Mouse (Mus musculus) hindbrain, embryonic 12.5 days (tissue): ENCODE measurements at regions not wholly inside any gene's neighbourhood (a gene's known extent, or its start where the extent isn't known, plus 50 kb on each side); places are given as distances from the start of the nearest gene placed in this dataset.

Source experiments
- ATAC-seq: fragments of 200-750 bp; cut with Nextera tagmentation; 2 replicates; pipeline ENCODE4 v1.8.0; 2017; ENCODE audit warnings: moderate TSS enrichment; ENCODE audit not compliant: low FRiP score
- H3K27ac ChIP-seq: fragments of 300-500 bp; sonication (generic); 2 replicates; pipeline ENCODE4 v1.5.1; 2016; ENCODE audit warnings: mild to moderate bottlenecking
- H3K27me3 ChIP-seq: fragments of 300-500 bp; sonication (generic); 2 replicates; pipeline ENCODE4 v1.6.1; 2016; ENCODE audit warnings: mild to moderate bottlenecking
- H3K36me3 ChIP-seq: fragments of 300-500 bp; sonication (generic); 2 replicates; pipeline ENCODE4 v1.6.1; 2016; ENCODE audit warnings: mild to moderate bottlenecking
- H3K4me1 ChIP-seq: fragments of 300-500 bp; sonication (generic); 2 replicates; pipeline ENCODE4 v1.6.1; 2016
- H3K4me2 ChIP-seq: fragments of 300-500 bp; sonication (generic); replicated peaks from 2 replicates; pipeline ENCODE4 v1.6.1; 2016; ENCODE audit warnings: mild to moderate bottlenecking
- H3K4me3 ChIP-seq: fragments of 300-500 bp; sonication (generic); 2 replicates; pipeline ENCODE4 v1.5.1; 2016; ENCODE audit warnings: mild to moderate bottlenecking
- H3K9ac ChIP-seq: fragments of 300-500 bp; sonication (generic); 2 replicates; pipeline ENCODE4 v1.6.1; 2016; ENCODE audit warnings: mild to moderate bottlenecking, moderate library complexity
- H3K9me3 ChIP-seq: fragments of 300-500 bp; sonication (generic); replicated peaks from 2 replicates; pipeline ENCODE4 v1.6.1; 2016; ENCODE audit warnings: mild to moderate bottlenecking
- WGBS: fragments of 180-500 bp; shearing (Covaris S2); methylation state at CpG from one replicate; pipeline ENCODE4 v1.1.7; 2016; 5-methylcytosine and 5-hydroxymethylcytosine counted together

DNA sequence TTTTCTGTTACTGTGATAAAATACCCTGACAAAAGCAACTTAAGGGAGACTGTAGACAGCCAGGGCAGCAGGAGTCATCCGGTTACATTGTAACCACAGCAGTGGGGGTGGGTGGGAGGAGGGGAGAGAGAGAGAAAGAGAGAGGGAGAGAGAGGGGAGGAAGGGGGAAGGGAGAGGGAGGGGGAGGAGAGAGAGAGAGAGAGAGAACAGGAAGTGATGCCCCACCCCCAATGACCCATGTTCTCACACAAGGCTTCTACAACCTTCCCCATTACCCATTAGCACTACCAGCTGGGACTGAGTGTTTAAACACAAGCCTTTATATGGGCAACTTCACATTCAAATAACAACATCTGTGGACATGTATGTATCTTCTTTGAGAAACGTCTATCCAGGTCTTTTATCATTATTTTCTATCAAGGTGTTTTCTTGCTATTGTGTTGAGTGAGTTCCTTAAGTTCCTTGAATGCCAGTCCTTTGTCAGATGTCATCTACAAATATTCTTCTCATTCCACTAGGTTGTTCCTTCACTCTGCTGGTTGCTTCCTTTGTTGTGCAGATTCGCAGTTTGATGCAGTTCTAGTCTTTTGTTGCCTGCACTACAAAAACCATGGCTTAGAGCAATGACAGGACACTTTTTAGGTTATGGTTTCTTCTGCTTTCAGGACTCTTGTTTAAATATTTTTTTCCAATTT, 274.7 kb upstream of the Ddx18 start:
- Histone ChIP-seq H3K9me3 (no peaks in the 10 kb centered on the region), H3K27ac (no peak overlapping the region), H3K4me1 (no peaks in the 10 kb centered on the region), H3K36me3 (no peaks in the 10 kb centered on the region), H3K4me3 (no peak overlapping the region), H3K4me2 (no peak overlapping the region), H3K27me3 (no peaks in the 10 kb centered on the region), H3K9ac (no peak overlapping the region)
- WGBS: 64% methylated on average over 3 of the region's 3 CpGs
- ATAC-seq: no peak

DNA sequence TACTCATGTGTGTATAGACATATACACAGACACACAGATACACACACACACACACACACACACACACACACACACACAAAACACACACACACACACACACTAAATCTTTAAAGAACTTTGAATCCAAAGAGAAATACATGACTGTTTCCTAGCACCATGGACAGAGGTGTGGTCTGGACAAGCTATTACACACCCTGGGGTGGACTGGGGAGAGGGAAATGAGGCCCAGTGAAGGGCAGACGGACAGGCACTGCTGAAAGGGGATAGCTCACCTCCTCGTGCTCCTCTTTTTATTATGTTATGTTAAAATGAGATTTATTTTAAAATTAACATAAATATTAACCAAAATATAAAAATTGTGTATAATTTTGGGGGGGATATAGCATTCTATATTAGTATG, 265.8 kb upstream of the Ddx18 start:
- no peak for ATAC-seq
- Histone ChIP-seq H3K4me3 (no peak overlapping the region), H3K36me3 (no peaks in the 10 kb centered on the region), H3K27me3 (no peaks in the 10 kb centered on the region), H3K27ac (no peak overlapping the region), H3K9ac (no peak overlapping the region), H3K4me1 (no peaks in the 10 kb centered on the region), H3K9me3 (no peaks in the 10 kb centered on the region), H3K4me2 (no peak overlapping the region)
- 39% methylated on average over 2 of the region's 2 CpGs for WGBS

DNA sequence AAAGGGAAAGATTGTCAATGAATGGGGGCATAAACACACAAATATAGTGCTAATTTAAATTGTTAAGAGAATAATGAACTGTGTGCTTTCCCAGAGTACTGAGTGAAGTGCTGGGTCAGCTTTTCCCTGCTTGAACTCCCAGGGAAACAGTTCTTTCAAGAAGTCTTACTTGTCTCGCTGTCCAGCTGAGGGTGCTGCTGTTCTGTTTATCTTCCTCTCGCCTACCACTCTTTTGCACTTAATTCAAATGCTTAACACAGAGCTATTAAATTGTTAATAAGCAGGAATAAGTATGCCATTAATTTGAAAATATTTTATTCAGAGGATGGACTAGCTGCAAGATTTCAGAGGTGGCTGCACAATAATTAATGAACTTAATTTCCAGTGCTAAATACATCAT, 262.5 kb upstream of the Ddx18 start:
- Histone ChIP-seq H3K27ac (no peak overlapping the region), H3K27me3 (no peaks in the 10 kb centered on the region), H3K36me3 (no peaks in the 10 kb centered on the region), H3K4me3 (no peak overlapping the region), H3K9me3 (no peaks in the 10 kb centered on the region), H3K4me2 (no peak overlapping the region), H3K4me1 (no peaks in the 10 kb centered on the region), H3K9ac (no peak overlapping the region)
- WGBS: 51% methylated on average over 2 of the region's 2 CpGs
- no peak for ATAC-seq

- Histone ChIP-seq H3K9ac (no peak overlapping the region), H3K9me3 (no peaks in the 10 kb centered on the region), H3K36me3 (no peaks in the 10 kb centered on the region), H3K4me3 (no peak overlapping the region), H3K27me3 (no peaks in the 10 kb centered on the region), H3K4me1 (no peaks in the 10 kb centered on the region), H3K4me2 (no peak overlapping the region), H3K27ac (no peak overlapping the region)
- WGBS: 89% methylated on average over 4 of the region's 4 CpGs
- no peak for ATAC-seq
These were observed 255.2 kb upstream of the Ddx18 start for GRCm38 (mm10) chr1:121822950-121823349.

GRCm38 (mm10) chr1:121803338-121803737, 235.5 kb upstream of the Ddx18 start:
- Histone ChIP-seq H3K4me2 (no peak overlapping the region), H3K36me3 (no peaks in the 10 kb centered on the region)

GRCm38 (mm10) chr1:121802476-121802875, 234.7 kb upstream of the Ddx18 start:
- no peaks in the 10 kb centered on the region for H3K9me3 ChIP-seq
- H3K36me3 ChIP-seq: no peaks in the 10 kb centered on the region
- H3K27ac ChIP-seq: no peak overlapping the region
- H3K4me3 ChIP-seq: no peak overlapping the region
- no peak overlapping the region for H3K9ac ChIP-seq
- no peaks in the 10 kb centered on the region for H3K4me1 ChIP-seq
- H3K27me3 ChIP-seq: no peaks in the 10 kb centered on the region
- H3K4me2 ChIP-seq: no peak overlapping the region
- ATAC-seq: no peak
- WGBS: 95% methylated on average over 4 of the region's 4 CpGs

More at GRCm38 (mm10) chr1:121803338-121803737, 235.5 kb upstream of the Ddx18 start:
- 73% methylated on average over 2 of the region's 2 CpGs for WGBS
- Histone ChIP-seq H3K27ac (no peak overlapping the region), H3K4me3 (no peak overlapping the region), H3K4me1 (no peaks in the 10 kb centered on the region), H3K9ac (no peak overlapping the region), H3K9me3 (no peaks in the 10 kb centered on the region), H3K27me3 (no peaks in the 10 kb centered on the region)
- no peak for ATAC-seq

DNA sequence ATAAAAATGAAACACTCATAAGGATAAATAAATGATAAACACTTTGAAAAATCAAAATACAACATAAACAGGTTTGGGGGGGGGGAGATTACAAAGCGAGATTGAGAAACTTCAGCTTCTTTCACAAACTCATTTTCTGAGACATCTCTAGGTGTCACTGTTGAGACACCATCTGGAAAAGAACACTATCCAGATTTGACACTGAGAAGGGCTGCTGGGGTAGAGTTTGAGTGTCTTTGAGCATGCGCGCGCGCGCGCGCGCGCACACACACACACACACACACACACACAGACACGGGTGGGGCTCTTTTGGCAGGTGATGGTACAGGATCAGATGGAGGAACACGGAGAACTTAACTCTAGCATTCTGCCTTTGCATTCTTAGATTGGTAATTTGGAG, 230.7 kb upstream of the Ddx18 start:
- ATAC-seq: no peak
- WGBS: 83% methylated on average over 12 of the region's 12 CpGs
- Histone ChIP-seq H3K27ac (no peak overlapping the region), H3K4me2 (no peak overlapping the region), H3K36me3 (no peaks in the 10 kb centered on the region), H3K9ac (no peak overlapping the region), H3K4me1 (no peaks in the 10 kb centered on the region), H3K9me3 (no peaks in the 10 kb centered on the region), H3K27me3 (no peaks in the 10 kb centered on the region), H3K4me3 (no peak overlapping the region)

GRCm38 (mm10) chr1:121795024-121795786, 227.4 kb upstream of the Ddx18 start:
- no peak overlapping the region for H3K4me3 ChIP-seq
- H3K9ac ChIP-seq: no peak overlapping the region
- no peaks in the 10 kb centered on the region for H3K36me3 ChIP-seq
- H3K4me2 ChIP-seq: no peak overlapping the region
- H3K27ac ChIP-seq: peak overlapping the region; percentile 35
- ATAC-seq: peak; percentile 89
- H3K9me3 ChIP-seq: no peaks in the 10 kb centered on the region
- H3K4me1 ChIP-seq: no peaks in the 10 kb centered on the region
- H3K27me3 ChIP-seq: no peaks in the 10 kb centered on the region
- 66% methylated on average over 11 of the region's 11 CpGs for WGBS

DNA sequence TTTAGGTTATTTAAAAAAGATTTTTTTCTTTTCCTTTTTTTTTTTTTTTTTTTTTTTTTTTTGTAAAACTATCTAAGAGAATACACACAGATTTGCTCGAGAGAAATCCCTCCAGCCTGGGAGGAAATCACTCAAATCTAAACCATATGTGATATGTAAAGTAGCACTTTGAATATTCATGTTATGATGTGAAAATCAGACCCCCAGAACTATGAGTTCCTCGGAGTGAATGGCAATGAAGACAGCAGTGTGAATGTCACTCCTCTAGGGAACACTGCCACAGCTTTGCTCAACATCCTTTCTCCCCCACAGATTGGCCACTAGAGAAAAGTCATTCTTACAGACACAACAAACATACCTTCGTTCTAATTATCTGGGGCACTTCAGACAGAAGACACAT, 217.8 kb upstream of the Ddx18 start:
- no peak overlapping the region for H3K9ac ChIP-seq
- H3K4me2 ChIP-seq: no peak overlapping the region
- H3K27ac ChIP-seq: no peak overlapping the region
- no peaks in the 10 kb centered on the region for H3K27me3 ChIP-seq
- H3K4me1 ChIP-seq: no peaks in the 10 kb centered on the region
- no peaks in the 10 kb centered on the region for H3K36me3 ChIP-seq
- no peaks in the 10 kb centered on the region for H3K9me3 ChIP-seq
- no peak overlapping the region for H3K4me3 ChIP-seq
- ATAC-seq: no peak
- WGBS: 41% methylated on average over 3 of the region's 3 CpGs

- Histone ChIP-seq H3K4me1 (peaks cover 11% of the 10 kb centered on the region), H3K9ac (no peak overlapping the region), H3K4me3 (no peak overlapping the region), H3K27ac (no peak overlapping the region), H3K36me3 (no peaks in the 10 kb centered on the region), H3K4me2 (no peak overlapping the region), H3K27me3 (no peaks in the 10 kb centered on the region), H3K9me3 (no peaks in the 10 kb centered on the region)
- no peak for ATAC-seq
- WGBS: 100% methylated on average over 2 of the region's 2 CpGs
These were observed 206.2 kb upstream of the Ddx18 start for GRCm38 (mm10) chr1:121773988-121774387.

DNA sequence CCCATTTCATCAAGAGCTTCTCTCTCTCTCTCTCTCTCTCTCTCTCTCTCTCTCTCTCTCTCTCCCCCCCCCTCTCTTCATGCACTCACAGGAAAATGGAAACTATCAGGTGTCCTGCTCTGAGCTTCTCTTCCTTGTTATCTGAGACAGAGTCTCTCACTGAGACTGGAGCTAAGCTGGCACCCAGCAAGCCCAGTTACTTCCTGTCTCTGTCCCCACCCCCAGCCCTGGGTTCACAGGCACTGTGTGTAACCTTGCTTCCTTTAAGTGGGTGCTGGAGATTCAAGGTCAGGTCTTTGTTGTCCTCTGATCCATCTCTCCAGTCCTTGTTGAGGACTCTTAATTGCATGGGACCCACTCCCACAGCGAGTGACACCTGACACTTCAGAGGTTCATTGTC, 203.7 kb upstream of the Ddx18 start:
- H3K9ac ChIP-seq: no peak overlapping the region
- H3K27ac ChIP-seq: 0 out of 2 replicates have a peak overlapping the region, but pooled peaks have one; percentile 44
- H3K4me1 ChIP-seq: peaks cover 11% of the 10 kb centered on the region
- H3K4me2 ChIP-seq: 0 out of 2 replicates have a peak overlapping the region, but pooled peaks have one; percentile 26
- no peaks in the 10 kb centered on the region for H3K36me3 ChIP-seq
- ATAC-seq: peak; percentile 44; the same call in 1 of the 2 replicates
- no peaks in the 10 kb centered on the region for H3K27me3 ChIP-seq
- H3K9me3 ChIP-seq: no peaks in the 10 kb centered on the region
- 86% methylated on average over 1 of the region's 1 CpGs for whole genome bisulfite sequencing
- H3K4me3 ChIP-seq: no peak overlapping the region

GRCm38 (mm10) chr1:121770936-121771335, 203.1 kb upstream of the Ddx18 start:
- no peak overlapping the region for H3K4me3 ChIP-seq
- WGBS: 24% methylated on average over 12 of the region's 12 CpGs
- ATAC-seq: no peak
- peaks cover 11% of the 10 kb centered on the region for H3K4me1 ChIP-seq
- H3K9me3 ChIP-seq: no peaks in the 10 kb centered on the region
- 0 out of 2 replicates have a peak overlapping the region, but pooled peaks have one; percentile 44 for H3K27ac ChIP-seq
- H3K36me3 ChIP-seq: no peaks in the 10 kb centered on the region
- no peak overlapping the region for H3K9ac ChIP-seq
- H3K27me3 ChIP-seq: no peaks in the 10 kb centered on the region
- peak overlapping the region; percentile 26; the same call in 1 of the 2 replicates for H3K4me2 ChIP-seq

DNA sequence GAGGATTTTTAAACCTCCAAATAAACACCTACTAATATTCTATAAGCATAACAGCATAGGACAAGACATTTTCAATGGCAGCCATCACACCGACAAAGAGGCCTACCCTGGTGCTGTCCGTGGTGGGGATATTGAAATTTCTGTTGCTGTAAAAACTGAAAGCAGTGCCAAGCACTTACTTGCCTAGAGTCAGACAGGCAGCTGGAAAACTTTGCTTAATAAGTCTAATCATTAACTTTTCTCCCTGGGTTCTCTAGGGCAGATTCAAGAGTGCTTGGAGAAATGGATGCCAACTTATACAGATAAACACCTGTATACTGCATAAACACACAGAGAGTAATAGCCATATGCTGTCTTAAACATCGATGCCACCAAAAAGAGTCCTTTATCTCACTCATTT, 192.3 kb upstream of the Ddx18 start:
- no peaks in the 10 kb centered on the region for H3K27me3 ChIP-seq
- no peak overlapping the region for H3K9ac ChIP-seq
- no peaks in the 10 kb centered on the region for H3K9me3 ChIP-seq
- 85% methylated on average over 3 of the region's 3 CpGs for WGBS
- H3K27ac ChIP-seq: no peak overlapping the region
- no peaks in the 10 kb centered on the region for H3K36me3 ChIP-seq
- ATAC-seq: no peak
- no peak overlapping the region for H3K4me3 ChIP-seq
- H3K4me2 ChIP-seq: no peak overlapping the region
- no peaks in the 10 kb centered on the region for H3K4me1 ChIP-seq
